Mouse (Mus musculus): ENCODE measurements around the gene Igsf3.

Gene Igsf3

GRCm38 (mm10) chr3:101372345-101372980 lies 4.4 kb upstream of the Igsf3 start:
- no peak for DNase-seq (ENCODE audit: low read depth)

DNA sequence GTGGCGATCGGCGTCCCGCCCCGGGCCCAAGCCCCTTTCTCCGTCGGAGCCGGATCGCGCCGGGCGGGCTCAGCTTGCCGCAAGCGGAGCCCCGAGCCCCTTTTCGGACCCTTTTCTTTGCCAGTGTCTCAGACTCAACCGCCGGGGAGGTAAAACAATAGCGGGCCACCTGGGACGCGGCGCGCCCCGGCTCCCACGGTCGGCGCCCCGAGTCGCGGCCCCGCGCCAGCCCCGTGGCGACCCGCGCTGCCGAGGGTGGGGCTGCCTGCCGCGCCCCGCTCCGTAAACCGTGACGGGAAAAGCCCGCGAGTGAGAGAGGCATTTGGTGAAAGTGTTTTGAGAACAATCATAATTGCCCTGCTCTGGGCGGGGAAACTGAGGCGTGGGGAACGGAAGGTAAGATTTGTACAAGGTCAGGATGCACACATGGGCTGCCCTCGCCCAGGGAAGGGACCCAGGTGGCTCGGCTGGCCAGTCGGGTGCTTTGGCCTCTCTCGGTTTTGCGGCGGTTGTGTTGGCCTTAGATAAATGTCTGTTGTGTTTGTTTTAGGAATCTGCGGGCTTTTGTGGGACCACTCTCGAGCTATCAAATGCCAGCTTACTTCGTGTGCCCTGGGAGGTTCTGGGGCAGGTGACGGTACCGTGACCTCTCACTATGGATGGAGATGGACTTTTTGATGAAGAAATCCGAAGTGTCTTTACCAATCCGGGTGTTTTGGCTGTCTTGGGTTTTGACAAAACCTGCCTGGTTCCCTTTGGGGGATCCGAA lies 557 bp downstream of the Igsf3 start:
- no peak for DNase-seq (ENCODE audit: low read depth)

DNA sequence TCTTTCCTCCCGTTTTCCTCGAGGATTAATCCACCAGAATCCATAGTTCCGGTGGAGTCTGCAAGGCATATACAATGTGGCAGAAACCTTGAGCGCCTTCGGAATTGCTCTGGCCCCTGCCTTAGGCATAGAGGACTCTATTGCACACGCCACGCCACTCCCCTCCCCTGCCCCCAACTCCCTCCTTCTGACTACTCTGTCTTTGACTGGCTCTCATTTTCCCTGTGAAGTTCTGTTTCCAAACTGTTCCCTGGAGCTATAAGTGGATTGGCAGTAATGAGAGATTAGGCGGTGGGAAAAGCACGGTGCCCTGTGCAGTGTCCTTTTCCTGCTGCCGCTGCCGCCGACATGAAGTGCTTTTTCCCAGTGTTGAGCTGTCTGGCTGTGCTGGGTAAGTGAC lies 1.2 kb downstream of the Igsf3 start:
- DNase-seq (ENCODE audit: low read depth) = no peak

- peak; percentile 73 for DNase-seq (ENCODE audit: low read depth)
Observed at GRCm38 (mm10) chr3:101379789-101380188, 2.9 kb downstream of the Igsf3 start.

DNA sequence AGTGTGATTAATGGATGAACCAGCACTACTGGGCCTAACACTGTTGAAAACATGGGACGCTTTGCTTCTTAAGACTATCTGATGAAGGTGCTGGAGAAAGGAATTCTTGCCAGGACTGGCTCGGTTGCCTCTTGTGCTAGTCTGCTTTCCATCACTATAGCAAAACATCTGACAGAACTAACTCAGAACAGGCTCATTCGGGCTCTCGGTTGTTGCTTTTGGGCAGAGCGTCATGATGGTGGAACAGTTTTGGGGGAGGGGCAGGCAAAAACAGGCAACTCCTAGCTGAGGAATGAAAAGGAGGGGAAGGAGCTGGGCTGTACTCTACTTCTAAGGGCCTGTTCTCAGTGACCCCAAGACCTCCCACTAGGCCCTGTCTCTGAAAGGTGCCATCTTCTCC lies 4.8 kb downstream of the Igsf3 start:
- no peak for DNase-seq (ENCODE audit: low read depth)

DNA sequence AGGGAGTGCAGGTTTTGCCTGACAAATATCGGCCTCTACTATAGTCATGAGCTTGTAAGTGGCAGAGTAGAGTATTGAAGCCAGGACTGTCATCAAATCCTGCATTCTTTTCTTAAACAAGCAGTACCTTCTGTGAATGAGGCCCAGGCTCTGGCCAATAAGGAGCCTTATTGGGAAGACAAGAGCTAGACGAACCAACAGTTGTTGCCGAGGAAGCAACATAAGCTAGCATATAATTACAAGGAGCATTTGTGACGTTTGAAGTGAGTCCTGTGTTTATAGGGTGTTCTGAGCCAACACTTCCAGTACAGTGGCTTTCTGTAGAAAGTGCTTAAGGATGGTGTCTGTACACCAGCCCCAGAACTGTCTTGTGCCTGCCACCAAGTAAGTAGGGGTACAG lies 5.9 kb downstream of the Igsf3 start:
- no peak for DNase-seq (ENCODE audit: low read depth)

GRCm38 (mm10) chr3:101386430-101387016 lies 9.6 kb downstream of the Igsf3 start:
- DNase-seq (ENCODE audit: low read depth) = no peak

GRCm38 (mm10) chr3:101387849-101388248 lies 11.0 kb downstream of the Igsf3 start:
- no peak for DNase-seq (ENCODE audit: low read depth)

DNA sequence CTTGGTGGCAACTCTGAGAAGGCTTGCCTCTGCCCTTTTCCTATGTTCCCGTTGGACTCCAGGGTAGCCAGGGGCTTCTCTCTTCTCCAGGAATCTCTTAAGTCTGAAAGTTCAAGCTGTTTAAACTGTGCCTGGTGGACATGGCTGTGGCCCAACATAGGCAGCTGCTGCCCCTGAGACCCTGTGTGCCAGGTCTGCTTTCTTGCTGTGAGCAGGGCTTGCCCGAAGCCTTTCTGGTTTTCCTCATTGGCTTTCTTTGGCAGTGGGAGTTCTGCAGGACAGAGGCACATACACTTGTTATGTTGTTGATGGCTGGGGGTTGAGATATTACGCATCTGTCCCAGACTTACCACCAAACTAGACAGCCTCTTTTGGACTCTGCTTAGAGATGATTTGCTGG lies 12.7 kb downstream of the Igsf3 start:
- no peak for DNase-seq (ENCODE audit: low read depth)

GRCm38 (mm10) chr3:101390472-101390871 lies 13.6 kb downstream of the Igsf3 start:
- no peak for DNase-seq (ENCODE audit: low read depth)

GRCm38 (mm10) chr3:101391991-101392390 lies 15.1 kb downstream of the Igsf3 start:
- DNase-seq (ENCODE audit: low read depth) = no peak

DNA sequence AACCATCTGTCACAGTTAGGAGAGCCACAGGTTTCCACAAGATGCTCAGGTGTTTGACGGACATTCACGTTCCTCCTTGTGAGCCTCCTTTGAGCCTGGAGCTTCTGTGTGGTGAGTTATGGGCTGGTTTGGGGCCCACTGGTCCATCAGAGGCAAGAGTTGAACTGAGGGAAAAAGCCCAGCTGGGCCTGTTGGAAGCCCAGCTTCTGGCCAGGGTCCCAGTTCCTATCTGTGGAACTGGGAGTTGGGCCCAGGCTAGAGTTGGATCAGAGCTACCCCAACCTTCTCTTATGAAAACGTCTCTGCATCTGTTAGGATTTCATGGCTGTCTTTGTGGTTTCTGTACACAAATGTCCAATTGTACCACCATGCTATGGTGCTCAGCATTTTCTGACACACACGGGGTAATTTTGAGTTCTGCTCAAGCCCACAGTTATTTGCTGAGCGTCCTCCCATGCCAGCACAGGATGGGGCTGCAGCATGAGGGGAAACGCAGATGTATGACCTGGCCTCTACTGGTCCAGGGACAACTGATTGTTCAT lies 16.3 kb downstream of the Igsf3 start:
- peak; percentile 51 for DNase-seq (ENCODE audit: low read depth)

- no peak for DNase-seq (ENCODE audit: low read depth)
Observed at GRCm38 (mm10) chr3:101393659-101394539, 17.0 kb downstream of the Igsf3 start.

- no peak for DNase-seq (ENCODE audit: low read depth)
Observed at GRCm38 (mm10) chr3:101395341-101395740, 18.5 kb downstream of the Igsf3 start.

- DNase-seq (ENCODE audit: low read depth) = no peak
Observed at GRCm38 (mm10) chr3:101396061-101396460, 19.2 kb downstream of the Igsf3 start.

- DNase-seq (ENCODE audit: low read depth) = no peak
Observed at GRCm38 (mm10) chr3:101396726-101397263, 19.9 kb downstream of the Igsf3 start.

DNA sequence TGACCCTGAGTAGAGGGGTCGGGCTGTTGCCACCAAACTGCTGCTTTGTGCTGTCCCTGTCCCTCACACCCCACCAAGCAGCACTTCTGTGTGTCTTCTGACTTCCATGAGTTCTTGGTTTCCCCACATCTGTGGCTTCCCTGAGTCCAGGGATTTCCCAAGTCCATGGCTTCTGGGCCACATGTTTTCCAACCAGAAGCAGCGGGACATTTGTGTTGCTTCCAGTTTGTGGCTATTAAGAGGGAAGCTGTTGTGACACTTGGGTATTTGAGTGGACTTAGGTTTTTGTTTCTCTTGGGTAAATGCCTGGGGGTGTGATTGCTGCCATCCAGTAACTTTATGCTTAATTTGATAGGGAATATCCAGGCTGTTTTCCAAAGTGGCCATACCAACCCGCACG lies 20.5 kb downstream of the Igsf3 start:
- DNase-seq (ENCODE audit: low read depth) = no peak

- peak; percentile 79 for DNase-seq (ENCODE audit: low read depth)
Observed at GRCm38 (mm10) chr3:101398071-101398786, 21.3 kb downstream of the Igsf3 start.

- DNase-seq (ENCODE audit: low read depth) = no peak
Observed at GRCm38 (mm10) chr3:101398877-101399276, 22.0 kb downstream of the Igsf3 start.

- DNase-seq (ENCODE audit: low read depth) = no peak
Observed at GRCm38 (mm10) chr3:101401501-101401900, 24.6 kb downstream of the Igsf3 start.

All from fibroblast of lung, adult 2 months (primary cell).